Mouse (Mus musculus): Measurements from ENCODE around the gene Ppp2r5c. TPM values are rescaled to one million over a fixed set of nuclear protein-coding genes. Genes with fewer than 3 reads are reported as not detected.
A peak's percentile ranks its signal among the peaks of the same experiment; 100 is the strongest.

Gene Ppp2r5c
- 100 to 1,000 TPM; 490 to 635 TPM for polyA plus RNA-seq (2017; shearing (Covaris generic))

- ATAC-seq: peak; percentile 86
These were observed at the start of gene Ppp2r5c for GRCm38 (mm10) chr12:110446290-110447170. Gene Ppp2r5c (plus strand): TSS chr12:110447120.

- ATAC-seq: peak; percentile 72
These were observed 48.6 kb upstream of the Ppp2r5c start for GRCm38 (mm10) chr12:110398351-110398750.

- ATAC-seq: no peak
These were observed 47.8 kb upstream of the Ppp2r5c start for GRCm38 (mm10) chr12:110399161-110399560.

GRCm38 (mm10) chr12:110400936-110401335 lies 46.0 kb upstream of the Ppp2r5c start:
- ATAC-seq: no peak

DNA sequence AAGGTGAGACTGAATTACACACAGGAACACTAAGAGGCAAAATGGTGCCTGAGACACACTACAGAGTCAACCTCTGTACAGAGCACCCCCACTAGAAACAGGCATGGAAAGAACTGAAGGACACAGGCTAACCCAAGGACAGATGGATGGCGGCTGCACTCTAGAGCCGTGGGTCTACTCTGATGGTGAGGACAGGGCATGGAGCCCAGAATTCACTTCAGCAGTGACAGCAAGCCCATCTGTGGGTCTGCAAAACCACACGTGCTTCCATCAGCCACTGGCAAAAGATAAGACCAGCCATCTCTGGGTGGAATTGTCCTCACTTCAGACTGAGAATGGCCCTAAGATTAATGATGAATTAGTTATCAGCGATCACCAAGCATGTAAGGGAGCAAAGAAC lies 45.0 kb upstream of the Ppp2r5c start:
- no peak for ATAC-seq

GRCm38 (mm10) chr12:110416244-110416643 lies 30.7 kb upstream of the Ppp2r5c start:
- no peak for ATAC-seq

DNA sequence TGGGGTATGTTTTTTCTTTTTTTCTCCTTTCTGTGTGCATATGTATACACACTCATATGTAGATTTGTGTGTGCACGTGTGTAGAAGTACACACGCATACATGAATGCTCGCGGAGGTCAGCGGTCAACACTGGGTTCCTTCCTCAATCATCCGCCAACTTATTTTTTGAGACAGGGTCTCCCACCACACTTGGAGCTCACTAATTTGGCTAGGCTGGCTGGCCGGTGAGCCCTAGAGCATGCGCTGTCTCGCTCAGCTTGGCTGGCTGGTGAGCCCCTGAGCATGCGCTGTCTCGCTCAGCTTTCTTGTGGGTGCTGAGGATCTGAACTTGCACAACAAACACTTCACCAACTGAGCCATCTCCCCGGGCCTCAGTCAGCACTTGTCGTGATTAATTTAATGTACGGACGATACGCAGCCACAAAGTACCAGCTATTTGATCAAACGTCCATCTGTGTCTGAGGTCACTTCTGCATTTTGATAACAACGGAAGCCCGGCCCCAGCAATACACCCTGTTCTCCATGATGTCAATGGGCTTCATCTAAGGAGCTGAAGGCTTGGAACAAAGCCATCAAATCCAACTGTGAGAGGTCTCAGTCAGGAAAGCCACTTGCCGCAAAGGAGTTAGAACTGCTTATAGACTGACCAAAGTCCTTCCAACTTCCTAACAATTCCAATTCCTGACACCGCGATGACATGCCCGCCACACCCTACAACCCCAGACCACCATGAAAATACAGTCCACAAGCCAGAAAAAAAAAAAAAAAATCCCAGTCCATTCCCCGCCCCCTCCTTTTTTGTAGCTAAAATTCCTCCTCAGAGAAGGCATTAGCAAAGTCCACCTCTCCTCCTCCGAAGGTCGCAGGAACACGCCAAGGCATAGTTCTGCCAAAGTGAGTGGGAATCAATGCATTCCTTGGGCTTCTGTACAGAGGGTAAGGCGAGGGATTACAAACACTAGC lies 29.6 kb upstream of the Ppp2r5c start:
- ATAC-seq: no peak

GRCm38 (mm10) chr12:110417987-110418734 lies 28.8 kb upstream of the Ppp2r5c start:
- ATAC-seq: no peak

GRCm38 (mm10) chr12:110418735-110419350 lies 28.1 kb upstream of the Ppp2r5c start:
- peak; percentile 47 for ATAC-seq

- no peak for ATAC-seq
These were observed 27.0 kb upstream of the Ppp2r5c start for GRCm38 (mm10) chr12:110419879-110420278.

DNA sequence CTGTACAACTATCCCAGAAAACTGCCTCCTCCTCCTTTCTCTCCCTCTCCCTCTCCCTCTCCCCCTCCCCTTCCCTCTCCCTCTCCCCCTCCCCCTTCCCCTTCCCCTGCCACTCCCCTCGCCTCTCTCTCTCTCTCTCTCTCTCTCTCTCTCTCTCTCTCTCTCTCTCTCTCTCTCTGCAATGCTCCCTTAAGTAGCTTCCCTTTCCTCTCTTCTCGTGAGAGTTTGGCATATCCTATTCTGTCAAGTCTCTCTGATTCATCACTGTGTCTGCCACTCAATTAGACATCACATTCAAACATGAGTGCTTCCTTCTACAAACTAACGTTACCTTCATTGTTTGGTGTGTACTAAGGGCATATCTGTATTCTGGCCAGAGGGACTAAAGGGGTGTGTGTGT lies 25.6 kb upstream of the Ppp2r5c start:
- ATAC-seq: no peak

- no peak for ATAC-seq
These were observed 22.8 kb upstream of the Ppp2r5c start for GRCm38 (mm10) chr12:110424008-110424704.

DNA sequence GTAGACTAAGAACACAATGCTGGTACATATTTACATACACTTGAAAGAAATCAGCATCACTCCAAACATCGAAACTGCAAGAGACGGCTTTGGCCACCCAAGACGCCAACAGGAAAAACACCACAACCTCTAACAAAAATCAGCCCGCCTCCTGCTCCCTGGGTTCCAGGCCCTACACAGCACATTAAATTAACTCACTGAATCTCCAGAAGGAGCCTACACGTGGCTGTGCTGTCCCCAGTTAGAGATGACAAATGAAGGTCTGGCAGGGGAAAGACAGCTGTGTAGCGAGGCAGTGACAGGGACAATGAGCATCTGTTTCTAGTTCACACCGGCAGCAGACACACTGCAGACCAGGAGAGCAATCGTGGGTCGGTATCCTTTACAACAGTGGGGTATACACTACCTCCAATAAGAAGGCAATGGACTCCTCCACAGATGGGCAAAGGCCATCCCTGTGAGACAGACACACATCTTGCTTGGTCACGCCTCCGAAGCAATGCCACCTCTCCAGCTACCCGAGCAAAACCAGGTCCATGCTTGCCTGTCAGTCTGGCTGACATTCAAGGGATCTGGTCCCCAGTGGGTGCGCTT lies 20.4 kb upstream of the Ppp2r5c start:
- ATAC-seq: no peak

- ATAC-seq: no peak
These were observed 17.5 kb upstream of the Ppp2r5c start for GRCm38 (mm10) chr12:110429340-110429973.

DNA sequence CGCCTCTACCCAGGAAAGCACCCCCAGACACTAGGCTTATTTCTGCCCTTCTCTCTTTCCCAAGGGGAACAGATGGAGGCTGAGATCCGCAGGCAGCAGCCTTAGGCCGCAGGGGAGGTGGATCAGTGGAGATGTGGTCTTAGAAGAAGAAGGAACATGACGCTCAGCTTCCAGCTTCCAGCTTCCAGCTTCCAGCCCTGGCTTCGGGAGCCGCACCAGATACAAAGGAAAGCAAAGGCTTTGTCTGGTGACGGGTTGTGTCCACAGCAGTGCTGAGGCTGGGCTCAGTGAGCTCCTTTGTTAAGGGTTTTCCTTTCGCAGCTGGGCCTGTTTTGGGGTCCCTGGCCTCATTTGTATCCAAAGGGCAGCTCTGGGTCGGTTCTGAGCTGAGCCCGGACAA lies 16.9 kb upstream of the Ppp2r5c start:
- no peak for ATAC-seq

DNA sequence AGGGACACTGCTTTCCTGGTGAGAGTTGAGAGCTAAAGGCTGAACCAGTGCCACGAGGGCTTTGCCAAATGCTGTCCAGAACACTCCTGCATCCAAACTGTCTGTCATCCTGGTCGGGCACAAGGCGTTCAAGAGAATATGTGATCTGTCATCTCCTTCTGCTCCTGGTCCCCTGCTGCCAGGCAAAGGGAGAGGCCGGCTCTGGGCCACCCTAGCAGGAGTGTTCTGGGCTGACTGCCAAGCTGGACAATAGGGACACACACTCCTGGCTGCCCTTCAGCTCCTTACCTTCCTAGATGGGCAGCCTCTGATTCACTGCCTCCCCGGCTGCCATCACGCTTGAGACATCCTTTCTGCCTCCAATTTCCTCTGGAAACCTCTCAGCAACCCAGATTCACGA lies 15.1 kb upstream of the Ppp2r5c start:
- no peak for ATAC-seq

DNA sequence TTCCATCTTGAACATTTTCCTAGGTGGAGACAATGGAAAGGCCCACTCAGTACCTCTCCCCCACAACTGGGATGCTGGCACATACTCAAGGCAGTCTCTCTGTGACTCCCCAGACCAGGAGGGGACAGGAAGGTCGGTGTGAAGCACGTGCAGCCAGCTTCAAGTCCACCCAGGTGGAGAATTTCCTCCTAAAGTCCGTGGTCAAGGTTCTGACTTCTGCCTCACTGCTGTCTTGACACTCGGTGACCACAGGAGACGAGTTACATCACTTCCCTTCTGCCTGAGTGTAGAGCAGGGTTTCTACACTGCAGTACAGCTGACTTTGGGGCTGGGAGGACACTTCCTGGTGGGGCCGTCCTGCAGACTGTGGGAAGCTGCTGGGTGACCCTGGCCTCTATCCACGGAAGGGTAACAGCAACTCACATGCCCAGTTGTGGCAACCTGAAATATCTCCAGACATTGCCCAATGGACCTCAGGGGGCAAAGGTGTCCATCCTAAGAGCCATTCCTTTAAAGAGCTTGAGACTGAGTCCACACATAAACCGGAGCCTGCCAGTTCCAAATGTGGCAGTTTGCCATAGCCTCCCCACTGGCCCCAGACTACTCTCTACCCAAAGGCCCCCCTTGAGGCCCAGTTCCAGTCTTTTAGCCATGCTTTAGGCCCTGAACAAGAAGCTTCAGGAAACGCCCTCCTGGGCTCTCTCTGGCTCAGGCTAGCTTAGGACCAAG lies 10.1 kb upstream of the Ppp2r5c start:
- no peak for ATAC-seq

GRCm38 (mm10) chr12:110437367-110437703 lies 9.6 kb upstream of the Ppp2r5c start:
- no peak for ATAC-seq

DNA sequence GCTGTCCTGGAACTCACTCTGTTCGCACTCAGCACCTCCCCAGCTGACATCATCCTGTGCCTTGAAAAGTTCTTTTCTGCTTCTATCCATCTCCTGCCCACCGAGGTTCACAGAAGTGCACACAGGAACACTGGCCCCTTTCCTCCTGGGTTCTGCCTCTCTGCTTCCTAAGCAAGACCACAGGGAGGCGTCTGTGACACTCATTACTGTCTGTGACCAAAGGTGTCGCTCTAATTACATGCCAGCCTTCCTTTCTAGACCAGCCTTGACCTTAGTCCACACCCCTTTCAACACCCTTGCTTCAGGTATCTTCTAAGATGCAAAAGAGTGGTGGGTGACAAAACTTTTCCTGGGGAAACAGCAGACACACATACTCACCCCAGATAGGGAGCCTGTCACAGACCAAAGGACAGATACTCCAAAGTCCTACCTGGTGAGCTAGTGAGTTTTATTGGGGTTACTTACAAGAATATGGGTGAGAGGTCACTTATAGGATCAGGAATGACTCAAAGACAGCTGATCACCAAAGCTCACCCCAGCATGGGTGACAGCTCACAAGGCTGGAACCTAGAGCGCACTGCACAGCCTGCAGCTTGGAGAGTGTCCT lies 8.4 kb upstream of the Ppp2r5c start:
- ATAC-seq: peak; percentile 51

DNA sequence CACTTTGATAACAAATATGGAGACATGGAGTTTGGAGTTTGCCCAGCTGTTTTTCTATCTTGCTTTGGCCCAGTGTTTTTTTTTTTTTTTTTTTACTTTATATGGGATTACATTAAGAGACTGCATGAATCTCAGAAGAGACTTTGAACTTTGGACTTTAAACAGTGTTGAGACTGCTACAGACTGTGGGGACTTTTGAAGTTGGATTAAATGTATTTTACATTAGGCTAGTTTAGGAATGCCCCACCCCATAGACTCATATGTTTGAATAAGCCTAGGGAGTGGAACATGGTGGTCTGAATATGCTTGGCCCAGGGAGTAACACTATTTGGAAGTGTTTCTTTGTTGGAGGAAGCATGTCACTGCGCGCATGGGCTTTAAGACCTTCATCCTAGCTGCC lies 4.7 kb upstream of the Ppp2r5c start:
- ATAC-seq: no peak

Data from CD4-positive, CD25-positive, alpha-beta regulatory T cell, adult 4 months (primary cell).